Mouse (Mus musculus): ENCODE measurements at regions not wholly inside any gene's neighbourhood (a gene's known extent, or its start where the extent isn't known, plus 50 kb on each side); places are given as distances from the start of the nearest gene placed in this dataset.

GRCm38 (mm10) chr8:65443266-65443665 lies 174.4 kb upstream of the March1 start:
- in situ Hi-C loops (cut with MboI, MseI), result no loop called here

- in situ Hi-C loops (cut with MboI, MseI), result no loop called here
Observed at GRCm38 (mm10) chr8:65420870-65421269, 196.8 kb upstream of the March1 start.

- in situ Hi-C loops (cut with MboI, MseI), result no loop called here
Observed at GRCm38 (mm10) chr8:65417897-65418296, 199.8 kb upstream of the March1 start.

GRCm38 (mm10) chr8:65414201-65414600 lies 203.5 kb upstream of the March1 start:
- in situ Hi-C loops (cut with MboI, MseI), result no loop called here

GRCm38 (mm10) chr8:65412291-65412690 lies 205.4 kb upstream of the March1 start:
- in situ Hi-C loops (cut with MboI, MseI), result no loop called here

GRCm38 (mm10) chr8:65395755-65396154 lies 221.9 kb upstream of the March1 start:
- in situ Hi-C loops (cut with MboI, MseI), result loop anchor here in 1 of 2 experiments (10.0 kb wide), 1 partner anchor 1731 kb away; no protein-coding TSS in a partner anchor

- in situ Hi-C loops (cut with MboI, MseI), result no loop called here
Observed at GRCm38 (mm10) chr8:65355990-65356389, 226.6 kb upstream of the BC030870 start.

GRCm38 (mm10) chr8:65349396-65349795 lies 220.0 kb upstream of the BC030870 start:
- in situ Hi-C loops (cut with MboI, MseI), result no loop called here

GRCm38 (mm10) chr8:65331136-65331535 lies 201.8 kb upstream of the BC030870 start:
- in situ Hi-C loops (cut with MboI, MseI), result no loop called here

- in situ Hi-C loops (cut with MboI, MseI), result no loop called here
Observed at GRCm38 (mm10) chr8:65288687-65289086, 159.3 kb upstream of the BC030870 start.

GRCm38 (mm10) chr8:65280390-65280789 lies 151.0 kb upstream of the BC030870 start:
- in situ Hi-C loops (cut with MboI, MseI), result no loop called here

Measured in T-helper 17 cell (primary cell).